In genomic region chr3:123139619-123140018, GRCm38 (mm10) we compare ENCODE assay signal across 26 mouse cellular contexts.
DNase-seq lines count a peak whose midpoint lies in the region; ATAC-seq and TF ChIP-seq lines count a peak whose summit lies in the region.
"Had no signal": no experiment of that assay in that cellular context is flagged by ENCODE, and none has a peak within 500 bp of the region (broad histone marks: within the 10 kb centered on the region; RNA-seq: fewer than 3 reads in every experiment).

No protein-coding gene starts in this region.

- no peaks in the 10 kb centered on the region for H3K27me3 ChIP-seq in intestine, embryonic 14.5 days (replicated peaks; ENCODE audit: control insufficient read depth, insufficient read depth, low read length)
- H3K27me3 ChIP-seq in intestine, postnatal 0 days (replicated peaks; ENCODE audit: control insufficient read depth, insufficient read depth, low read length) = no peaks in the 10 kb centered on the region
- no peaks in the 10 kb centered on the region for H3K27me3 ChIP-seq in lung, postnatal 0 days (replicated peaks; ENCODE audit: insufficient read depth, low read length)
- H3K27me3 ChIP-seq: forebrain, embryonic 15.5 days; Patski had no signal

- ATAC-seq in intestine, embryonic 14.5 days (replicated peaks; ENCODE audit: low FRiP score, low TSS enrichment, low read depth) = no peak
- no peak for ATAC-seq in intestine, postnatal 0 days
- ATAC-seq in lung, postnatal 0 days = no peak
- no peak for ATAC-seq in CD4-positive, CD25-positive, alpha-beta regulatory T cell, adult 4 months
- ATAC-seq: activated CD4-positive, CD25-positive, alpha-beta regulatory T cell, adult 4 months; forebrain, embryonic 15.5 days; midbrain, embryonic 16.5 days; Patski had no signal

- H3K4me3 ChIP-seq in gastrocnemius, adult 2 months = no peak overlapping the region
- no peak overlapping the region for H3K4me3 ChIP-seq in intestine, embryonic 14.5 days (ENCODE audit: low read depth, low read length)
- H3K4me3 ChIP-seq in intestine, postnatal 0 days (ENCODE audit: low read depth, low read length) = no peak overlapping the region
- no peak overlapping the region for H3K4me3 ChIP-seq in lung, postnatal 0 days (ENCODE audit: low read depth, low read length)
- H3K4me3 ChIP-seq: forebrain, embryonic 15.5 days had no signal

- intact Hi-C loops in gastrocnemius, adult 2 months (cut with DNase I) = no loop called here
- intact Hi-C loops in left cerebral cortex, postnatal 14 days (cut with DNase I) = no loop called here

- WGBS in intestine, embryonic 14.5 days = 66% methylated on average over 5 of the region's 5 CpGs
- 69% methylated on average over 5 of the region's 5 CpGs for WGBS in intestine, postnatal 0 days
- WGBS in lung, postnatal 0 days = 58% methylated on average over 5 of the region's 5 CpGs

- no peak overlapping the region for H3K9ac ChIP-seq in intestine, embryonic 14.5 days (ENCODE audit: low read length)
- no peak overlapping the region for H3K9ac ChIP-seq in intestine, postnatal 0 days (ENCODE audit: low read depth, low read length)
- no peak overlapping the region for H3K9ac ChIP-seq in lung, postnatal 0 days (replicated peaks; ENCODE audit: low read depth)
- H3K9ac ChIP-seq: forebrain, embryonic 15.5 days; hindbrain, embryonic 14.5 days had no signal

- no peaks in the 10 kb centered on the region for H3K36me3 ChIP-seq in intestine, embryonic 14.5 days (ENCODE audit: control insufficient read depth, insufficient read depth, low read length)
- no peaks in the 10 kb centered on the region for H3K36me3 ChIP-seq in intestine, postnatal 0 days (ENCODE audit: control insufficient read depth, insufficient read depth)
- no peaks in the 10 kb centered on the region for H3K36me3 ChIP-seq in lung, postnatal 0 days (ENCODE audit: insufficient read depth, low read length)
- H3K36me3 ChIP-seq: forebrain, embryonic 15.5 days had no signal

- TF ChIP-seq EP300 in lung, postnatal 0 days (IDR thresholded peaks at IDR 0.05) = no peak

- TF ChIP-seq CTCF in gastrocnemius, adult 2 months (IDR thresholded peaks at IDR 0.05) = no peak
- TF ChIP-seq CTCF in intestine, postnatal 0 days (IDR thresholded peaks at IDR 0.05; ENCODE audit: low read depth) = no peak
- TF ChIP-seq CTCF in lung, postnatal 0 days (IDR thresholded peaks at IDR 0.05) = no peak

- peaks cover 19% of the 10 kb centered on the region for H3K4me1 ChIP-seq in intestine, embryonic 14.5 days (replicated peaks; ENCODE audit: control insufficient read depth, insufficient read depth, low read length)
- no peaks in the 10 kb centered on the region for H3K4me1 ChIP-seq in intestine, postnatal 0 days (replicated peaks; ENCODE audit: control insufficient read depth, insufficient read depth, low read length)
- peaks cover 3% of the 10 kb centered on the region; the same call in 1 of the 2 replicates for H3K4me1 ChIP-seq in lung, postnatal 0 days (ENCODE audit: insufficient read depth, low read depth, low read length)
- H3K4me1 ChIP-seq: forebrain, embryonic 15.5 days had no signal

- H3K9me3 ChIP-seq in intestine, embryonic 14.5 days (ENCODE audit: control insufficient read depth, low read length) = no peaks in the 10 kb centered on the region
- no peaks in the 10 kb centered on the region for H3K9me3 ChIP-seq in intestine, postnatal 0 days (ENCODE audit: control insufficient read depth)
- H3K9me3 ChIP-seq in lung, postnatal 0 days (ENCODE audit: low read length) = no peaks in the 10 kb centered on the region
- H3K9me3 ChIP-seq: forebrain, embryonic 15.5 days had no signal

- peak overlapping the region; percentile 82 for H3K27ac ChIP-seq in gastrocnemius, adult 2 months
- H3K27ac ChIP-seq in intestine, embryonic 14.5 days (ENCODE audit: low read depth) = peak overlapping the region; percentile 68
- H3K27ac ChIP-seq in intestine, postnatal 0 days (ENCODE audit: low read depth, low read length) = no peak overlapping the region
- H3K27ac ChIP-seq in lung, postnatal 0 days (ENCODE audit: low read length) = peak overlapping the region; percentile 63; the same call in 1 of the 2 replicates
- H3K27ac ChIP-seq: forebrain, embryonic 15.5 days; hindbrain, embryonic 14.5 days had no signal

- no peak overlapping the region for H3K4me2 ChIP-seq in intestine, embryonic 14.5 days (ENCODE audit: low read length)
- H3K4me2 ChIP-seq in intestine, postnatal 0 days (replicated peaks; ENCODE audit: low read depth) = no peak overlapping the region
- H3K4me2 ChIP-seq in lung, postnatal 0 days (replicated peaks; ENCODE audit: low read depth, low read length) = no peak overlapping the region
- H3K4me2 ChIP-seq: forebrain, embryonic 15.5 days; hindbrain, embryonic 14.5 days; liver, embryonic 11.5 days had no signal

- DNase-seq in gastrocnemius, adult 2 months = no peak
- DNase-seq in gastrocnemius, adult 18-20 months (ENCODE audit: low spot score) = no peak
- DNase-seq in intestine, embryonic 14.5 days (ENCODE audit: low spot score) = no peak
- no peak for DNase-seq in lung, postnatal 0 days (ENCODE audit: low spot score)
- DNase-seq in lung, postnatal 14 days = no peak
- no peak for DNase-seq in left cerebral cortex, postnatal 14 days (ENCODE audit: low spot score in 2 of 2)
- DNase-seq: adrenal gland, postnatal 14 days; cerebellum, adult 11 months; cerebellum, postnatal 14 days; embryo, embryonic 11 days; gastrocnemius, postnatal 36 days; heart, postnatal 14 days; kidney, adult 11 months; kidney, postnatal 14 days; layer of hippocampus, adult 9-11 months; lung, adult 2 months; right cerebral cortex, postnatal 25 days; thymus, postnatal 25 days had no signal
